Mouse (Mus musculus) lung, postnatal 14 days (tissue): ENCODE data around the gene Slc4a4.

Source experiments
- DNase-seq: peaks from one replicate; pipeline ENCODE4 v3.0.0; 2021

Gene Slc4a4

DNA sequence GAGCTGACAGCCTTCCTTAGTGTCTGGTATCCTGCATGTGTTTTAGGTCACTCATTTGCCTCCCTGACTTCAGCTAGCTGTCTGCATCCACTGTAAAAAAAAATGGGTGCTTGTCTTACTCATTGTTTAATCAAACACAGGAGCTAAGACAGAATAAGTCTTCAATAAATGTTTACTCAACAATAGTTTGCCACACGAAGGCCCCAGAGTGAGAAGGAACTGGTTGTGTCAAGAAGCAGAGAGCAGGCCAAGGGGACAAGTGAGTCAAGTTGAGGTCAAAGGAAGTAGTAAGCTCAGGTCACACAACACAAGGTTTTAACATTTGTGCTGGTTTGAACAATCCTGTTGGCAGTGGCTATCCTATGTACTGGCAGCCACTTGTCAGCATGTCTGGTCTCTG, 324.4 kb downstream of the Slc4a4 start:
- DNase-seq = no peak

DNA sequence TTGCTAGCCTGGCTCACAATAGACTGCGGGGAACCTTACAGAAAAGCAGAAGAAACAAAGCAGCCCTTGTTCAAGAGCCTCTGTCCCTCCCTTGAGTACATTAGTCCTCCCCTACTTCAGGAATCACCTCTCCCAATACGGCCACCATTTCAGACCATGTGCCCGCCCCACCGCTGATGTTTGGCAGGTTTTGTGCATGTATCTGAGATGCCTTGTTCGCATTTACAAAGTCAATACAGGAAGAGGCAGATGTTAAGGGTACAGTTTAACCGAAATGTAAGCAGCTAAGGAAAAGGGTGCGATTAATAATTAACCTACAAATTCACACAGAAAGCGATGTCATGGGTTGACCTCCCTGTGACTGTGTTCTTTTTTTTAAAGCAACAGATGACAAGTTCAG, 331.6 kb downstream of the Slc4a4 start:
- DNase-seq = no peak

DNA sequence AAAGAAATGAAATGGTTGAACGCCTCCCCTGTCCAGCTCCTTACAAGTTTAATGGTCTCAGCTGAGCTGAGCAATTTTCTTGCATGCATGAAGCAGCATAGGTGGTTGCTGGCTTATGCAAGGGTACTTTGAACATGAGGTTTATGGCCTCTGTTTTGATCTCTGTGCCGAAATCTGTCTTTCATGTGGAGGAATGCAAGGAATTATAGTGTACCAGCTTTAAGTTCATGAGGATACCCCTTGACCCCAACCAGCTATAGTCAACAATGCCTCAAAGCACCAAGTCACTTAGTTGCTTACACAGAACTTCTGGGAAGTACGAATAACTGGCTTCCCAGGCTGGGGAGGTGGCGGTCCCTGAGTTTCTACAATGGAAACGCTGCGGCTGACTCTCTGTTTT, 332.1 kb downstream of the Slc4a4 start:
- no peak for DNase-seq

DNA sequence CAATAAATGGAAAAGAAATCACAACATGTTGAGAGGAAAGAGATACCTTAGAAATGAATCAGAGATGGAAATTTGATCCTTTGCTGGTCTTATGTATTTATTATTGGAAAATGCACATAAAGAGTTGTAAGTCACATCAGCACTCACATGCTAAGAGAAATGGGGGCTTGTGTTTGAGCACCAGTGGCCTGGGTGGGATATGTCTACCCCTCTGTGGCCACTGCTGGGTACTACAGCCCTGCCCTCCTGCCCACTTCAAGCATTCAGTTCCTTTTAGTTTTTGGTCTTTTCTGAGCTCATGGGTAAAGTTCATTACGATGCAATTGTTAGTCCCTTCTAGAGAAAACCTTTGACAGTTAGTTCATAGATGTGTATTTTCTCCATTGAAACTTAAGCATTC, 335.0 kb downstream of the Slc4a4 start:
- DNase-seq = peak; percentile 31

DNA sequence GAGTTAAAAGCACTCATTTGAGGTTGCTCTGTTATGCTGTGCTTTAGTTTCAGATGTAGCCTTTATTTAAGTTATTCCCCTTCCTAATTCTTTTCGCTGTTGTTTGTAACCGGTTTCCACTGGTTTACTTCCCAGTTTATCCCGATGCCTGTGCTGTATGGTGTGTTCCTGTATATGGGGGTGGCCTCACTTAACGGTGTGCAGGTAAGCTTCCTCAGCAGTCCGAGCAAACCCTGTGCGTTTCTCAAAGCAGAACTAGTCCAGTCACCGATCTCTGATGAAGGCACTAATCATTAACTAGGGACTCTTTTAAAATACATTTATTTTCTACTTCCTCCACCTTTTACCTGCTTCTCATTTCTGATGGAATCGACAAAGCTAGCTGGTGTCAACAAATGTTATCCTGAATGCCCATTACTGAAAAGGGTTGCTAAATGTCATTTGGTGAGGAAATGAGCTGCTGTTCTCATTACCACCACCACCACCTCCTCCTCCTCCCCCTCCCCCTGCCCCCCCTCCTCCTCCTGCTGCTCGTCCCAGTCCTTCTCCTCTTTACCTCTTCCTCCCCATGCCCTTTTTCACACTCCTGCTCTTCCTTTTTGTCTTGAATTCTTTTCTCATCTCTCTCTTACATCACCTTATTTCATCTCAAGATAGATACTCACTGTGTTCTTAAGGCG, 336.6 kb downstream of the Slc4a4 start:
- DNase-seq = no peak

DNA sequence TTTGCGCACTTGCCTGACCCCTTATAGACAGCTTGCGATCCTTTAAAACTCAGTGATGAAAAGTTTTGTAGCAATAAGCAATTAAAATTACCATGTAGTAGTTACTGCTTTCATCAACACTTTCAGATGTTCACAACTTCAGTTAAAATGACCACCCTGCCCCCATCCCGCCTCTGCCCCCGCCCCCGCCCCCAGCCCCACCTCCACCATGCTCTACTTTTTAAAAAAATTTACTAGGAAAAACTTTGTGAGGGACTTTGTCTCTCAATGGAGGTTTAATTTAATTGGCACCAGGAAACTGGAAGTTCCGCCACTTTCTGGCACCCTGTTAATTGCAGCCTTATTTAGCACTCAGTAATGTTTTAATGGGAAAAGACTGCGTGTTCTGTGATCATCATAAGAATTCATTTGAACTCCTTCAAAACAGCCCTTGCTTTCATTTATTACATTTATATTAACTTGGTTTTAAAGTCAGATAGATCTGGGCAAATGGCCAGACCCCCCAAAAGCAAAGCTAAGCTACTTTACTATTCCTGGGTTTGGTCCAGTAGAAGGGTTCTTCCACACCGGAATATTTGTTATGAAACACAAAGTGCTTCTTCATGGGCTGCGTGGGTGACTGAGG, 337.2 kb downstream of the Slc4a4 start:
- DNase-seq = no peak

DNA sequence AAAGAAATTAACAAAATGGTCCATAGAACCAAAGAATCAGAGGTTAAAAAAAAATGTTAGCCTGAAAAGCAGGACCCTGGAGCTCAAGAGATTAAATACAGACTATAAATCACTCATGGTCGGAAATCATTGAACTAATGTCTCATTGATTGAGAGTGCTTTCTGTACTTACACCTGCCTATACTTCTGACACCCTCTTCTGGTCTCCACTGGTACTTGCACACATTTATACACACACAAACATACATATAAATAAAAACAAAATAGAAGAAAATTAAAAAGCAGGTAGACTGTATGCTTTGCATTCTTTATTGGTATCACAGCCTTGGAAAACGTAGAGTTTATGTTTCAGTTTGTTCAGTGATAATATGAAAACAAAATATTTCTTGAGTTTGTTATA, 341.3 kb downstream of the Slc4a4 start:
- no peak for DNase-seq

DNA sequence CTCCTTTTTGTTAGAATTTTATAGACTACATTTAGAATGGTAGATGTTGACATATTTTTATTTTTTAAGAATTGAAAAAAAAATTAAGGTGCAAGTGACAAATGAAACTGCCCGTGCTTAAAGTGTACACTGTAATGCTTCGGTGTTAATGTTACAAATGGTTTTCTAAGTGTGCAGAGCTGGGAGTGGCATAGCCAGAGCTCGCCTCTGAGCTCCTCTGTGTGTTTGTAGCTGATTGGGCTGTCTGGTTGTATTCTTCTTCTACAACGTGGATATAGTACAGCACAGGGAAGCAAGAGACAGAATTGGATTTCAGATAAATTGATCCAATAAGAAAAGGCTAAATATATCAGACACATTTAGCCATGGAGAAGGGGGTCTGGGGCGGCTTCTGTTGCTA, 343.0 kb downstream of the Slc4a4 start:
- DNase-seq = no peak

DNA sequence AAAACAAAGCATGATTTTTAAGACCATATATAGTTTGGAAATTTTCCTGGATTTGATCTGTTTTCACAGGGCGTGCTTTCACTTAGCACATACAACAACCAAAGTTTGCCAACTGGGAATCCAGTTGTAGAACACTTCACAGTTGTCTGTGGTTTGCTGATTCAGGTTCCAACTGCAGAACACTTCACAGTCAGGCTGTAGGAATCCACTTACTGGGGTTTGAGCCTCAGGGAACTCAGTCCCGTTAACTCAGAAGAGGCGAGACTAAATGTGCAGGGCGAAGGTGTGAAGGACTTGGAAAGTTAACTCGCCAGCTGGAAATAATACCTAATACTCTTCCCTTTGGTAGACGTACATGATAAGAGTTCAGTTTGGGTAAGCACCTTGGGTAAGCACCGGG, 345.7 kb downstream of the Slc4a4 start:
- no peak for DNase-seq

DNA sequence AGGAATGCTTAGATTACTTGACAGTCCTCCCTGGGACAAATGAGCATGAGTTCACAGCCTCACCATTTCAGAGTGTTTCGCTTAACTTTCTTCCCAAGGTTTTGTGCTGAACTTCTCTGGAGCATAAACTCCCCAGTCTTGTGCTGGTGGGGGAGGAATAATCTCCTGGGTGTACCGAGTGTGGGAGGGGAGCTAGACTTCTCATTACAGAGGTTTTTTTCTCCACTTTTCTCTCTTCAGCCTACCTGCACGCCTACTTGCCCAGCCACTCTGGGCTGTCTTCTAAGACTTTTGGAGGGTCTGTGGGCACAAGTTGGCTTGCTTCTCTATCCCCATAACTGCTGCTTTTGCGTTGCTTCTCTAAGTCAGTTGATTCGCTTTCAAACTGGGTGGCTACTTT, 365.2 kb downstream of the Slc4a4 start:
- DNase-seq = no peak

DNA sequence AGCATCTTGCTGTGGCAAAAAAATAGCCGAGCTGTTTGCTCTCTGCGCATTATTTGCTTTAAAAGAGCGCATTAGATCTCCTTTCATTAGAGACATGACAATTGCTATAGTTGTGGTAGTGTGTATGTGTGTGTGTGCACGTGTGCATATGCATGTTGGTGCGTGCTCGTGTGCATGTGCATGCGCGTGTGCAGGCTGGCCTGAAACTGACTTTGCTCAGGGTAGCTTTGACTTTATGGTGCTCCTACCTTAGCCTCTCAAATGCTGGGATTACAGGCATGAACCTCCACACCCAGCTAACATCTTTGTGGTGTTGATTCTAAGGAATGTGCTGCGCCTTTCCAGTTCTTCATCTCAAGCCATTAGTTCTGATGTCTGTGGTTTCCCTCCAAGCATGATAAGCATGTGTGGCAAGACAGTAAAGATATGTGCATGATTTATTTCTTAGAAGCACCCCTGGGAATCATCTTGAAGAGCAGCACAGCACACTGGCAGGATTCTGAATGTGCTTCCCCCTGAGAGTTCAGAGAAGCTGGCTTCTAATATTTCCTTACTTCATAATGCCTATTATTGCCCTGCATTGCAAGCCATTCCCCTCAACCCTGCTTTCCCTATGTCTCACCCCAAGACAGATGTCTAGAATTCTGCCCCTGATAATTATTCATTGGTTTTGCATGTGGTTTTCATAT, 373.3 kb downstream of the Slc4a4 start:
- DNase-seq = no peak

DNA sequence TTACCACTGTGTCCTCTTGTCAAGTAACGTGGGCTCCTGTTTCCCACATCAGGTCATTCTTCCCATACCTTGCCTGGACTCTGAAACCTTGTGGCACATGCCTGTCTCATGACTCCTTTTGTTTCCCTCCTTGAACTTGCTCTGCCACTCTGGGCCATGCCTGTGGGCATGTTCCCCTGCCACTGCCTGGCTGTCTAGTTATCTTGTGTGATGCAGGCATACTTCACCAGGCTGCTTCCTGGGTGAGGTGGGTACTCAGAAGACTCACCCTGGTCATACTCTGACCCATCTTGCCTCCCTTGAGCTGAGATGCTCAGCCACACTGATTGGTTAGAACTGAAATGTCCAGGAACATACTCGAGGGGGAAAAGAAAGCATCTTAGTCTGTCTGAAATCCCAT, 390.4 kb downstream of the Slc4a4 start:
- DNase-seq = no peak

DNA sequence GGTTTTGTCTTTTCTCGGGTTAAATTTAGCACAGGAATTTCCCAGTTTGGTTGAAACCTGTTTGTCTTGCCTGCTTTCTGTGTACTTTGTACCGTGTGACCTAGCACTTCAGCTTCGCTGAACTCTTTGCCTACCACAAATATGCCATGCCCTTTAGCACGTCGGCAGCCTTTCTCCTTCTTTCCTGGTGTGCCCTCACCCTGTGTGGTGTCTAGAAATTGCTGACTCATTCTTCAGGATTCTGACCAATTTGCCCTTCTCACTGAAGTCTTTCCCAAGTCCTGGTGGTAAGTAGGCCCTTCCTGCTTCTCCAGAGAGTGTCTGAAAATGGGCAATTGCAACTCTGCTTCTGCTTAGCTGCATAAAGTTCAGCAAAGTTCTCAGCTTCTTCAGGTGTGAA, 391.0 kb downstream of the Slc4a4 start:
- peak; percentile 18 for DNase-seq

DNA sequence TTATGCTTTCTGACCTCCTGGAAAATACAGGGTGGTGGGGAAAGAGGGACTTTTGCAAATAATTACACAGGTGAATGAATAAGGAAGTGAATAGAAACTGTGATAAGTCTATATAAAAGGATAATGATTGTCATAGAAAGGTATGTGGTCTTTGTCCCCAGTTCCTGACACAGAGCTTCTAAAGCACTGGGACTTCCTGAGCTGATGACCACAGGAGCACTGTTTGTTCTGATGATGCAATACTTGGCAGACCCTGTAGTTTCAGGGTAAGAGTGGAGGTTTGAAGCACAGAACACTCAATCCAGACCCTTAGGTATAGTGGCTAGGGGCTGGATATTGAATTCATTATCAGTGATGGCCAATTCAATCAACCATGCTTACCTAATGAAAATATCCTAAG, 391.7 kb downstream of the Slc4a4 start:
- no peak for DNase-seq

DNA sequence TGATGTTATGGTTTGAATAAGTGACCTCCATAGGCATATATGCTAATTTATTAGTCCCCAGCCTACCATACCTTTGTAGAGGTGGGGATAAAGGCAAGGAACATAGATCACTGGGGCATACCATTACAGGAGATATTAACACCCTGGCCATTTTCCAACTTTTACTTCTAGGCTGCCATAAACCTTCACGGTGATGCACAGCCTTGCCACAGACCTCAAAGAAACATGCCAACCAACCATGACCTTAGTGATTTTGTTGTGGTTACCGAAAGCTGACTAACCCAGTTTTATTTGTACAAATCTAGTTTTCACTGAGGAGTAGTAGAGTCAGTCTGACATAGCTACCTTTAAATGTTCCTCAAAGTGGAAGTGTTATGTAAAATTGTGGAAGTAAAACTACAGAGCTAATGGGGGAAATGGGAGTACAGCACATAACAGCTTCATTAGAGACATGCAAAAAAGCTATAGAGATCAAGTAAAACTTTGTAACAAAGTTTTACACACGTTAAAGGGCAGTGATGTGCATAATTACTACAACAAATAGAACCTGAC, 393.8 kb downstream of the Slc4a4 start:
- no peak for DNase-seq
